In the genomic region with DNA sequence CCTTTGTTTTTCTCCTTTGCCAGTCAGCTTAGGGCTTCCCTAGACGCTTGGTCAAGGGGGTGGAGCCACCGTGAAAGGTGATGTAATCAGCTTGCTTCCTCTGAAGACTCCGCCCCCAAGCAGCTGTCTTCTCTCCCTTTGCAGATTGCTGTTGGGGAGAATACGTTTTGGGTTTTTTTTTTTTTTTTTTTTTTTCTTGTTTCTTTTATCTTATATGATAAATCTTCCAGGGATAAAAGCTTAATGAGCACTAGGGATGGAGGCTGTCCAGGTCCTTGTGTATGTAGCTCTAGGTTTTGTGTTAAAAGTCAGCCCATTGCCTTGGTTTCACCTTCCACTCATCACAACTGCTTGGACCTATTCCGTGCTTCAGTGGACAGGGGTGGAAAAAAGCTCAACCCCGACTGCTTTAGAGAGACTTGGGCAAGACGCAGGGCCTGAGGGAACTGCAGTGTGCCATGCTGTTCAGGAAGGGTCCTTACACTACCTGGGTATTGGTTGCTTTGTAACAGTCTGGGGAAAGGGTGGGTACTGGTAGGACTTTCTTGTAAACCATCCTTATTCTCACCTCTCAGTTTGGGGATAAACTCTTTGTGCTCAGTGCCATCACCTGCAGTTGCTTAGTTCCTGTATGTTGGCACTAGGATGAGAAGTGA, we compare ENCODE assay signal across 8 mouse cellular contexts. TPM values are rescaled to one million over a fixed set of nuclear protein-coding genes. Genes with fewer than 3 reads are reported as not detected.
A peak's percentile ranks its signal among the peaks of the same experiment; 100 is the strongest.
DNase-seq lines count a peak whose midpoint lies in the region; ATAC-seq lines count a peak whose summit lies in the region.

No protein-coding gene starts in this region.

- peak overlapping the region; percentile 97 for H3K9ac ChIP-seq in heart, embryonic 14.5 days (ENCODE audit: low read length)
- H3K9ac ChIP-seq in liver, embryonic 13.5 days: peak overlapping the region; percentile 98
- H3K9ac ChIP-seq in stomach, embryonic 16.5 days (ENCODE audit: low read length): peak overlapping the region; percentile 82

- no peaks in the 10 kb centered on the region; the same call in 1 of the 2 replicates for H3K4me1 ChIP-seq in brown adipose tissue, adult 24 weeks (ENCODE audit: control insufficient read depth, insufficient read depth, insufficient read length, low read length)
- H3K4me1 ChIP-seq in heart, embryonic 14.5 days (ENCODE audit: control insufficient read depth in 2 of 2, insufficient read depth in 2 of 2, low read length in 2 of 2): peaks cover 6 to 36% of the 10 kb centered on the region in 2 experiments
- peaks cover 67% of the 10 kb centered on the region for H3K4me1 ChIP-seq in liver, embryonic 13.5 days (replicated peaks)
- H3K4me1 ChIP-seq in stomach, embryonic 16.5 days (ENCODE audit: control insufficient read depth, insufficient read depth, low read length): peaks cover 26% of the 10 kb centered on the region

- H3K27ac ChIP-seq in brown adipose tissue, adult 24 weeks (replicated peaks; ENCODE audit: low read depth, low read length): peak overlapping the region; percentile 57
- H3K27ac ChIP-seq in heart, embryonic 14.5 days (replicated peaks in 1 of 2; ENCODE audit: control insufficient read depth in 1 of 2, insufficient read depth in 1 of 2, low read depth in 2 of 2, low read length in 2 of 2): peak overlapping the region; percentile 96 to 100
- H3K27ac ChIP-seq in liver, embryonic 13.5 days: peak overlapping the region; percentile 97
- H3K27ac ChIP-seq in stomach, embryonic 16.5 days (ENCODE audit: low read length): peak overlapping the region; percentile 99

- peak overlapping the region; percentile 88 for H3K4me2 ChIP-seq in heart, embryonic 14.5 days (ENCODE audit: low read length)
- H3K4me2 ChIP-seq in liver, embryonic 13.5 days: peak overlapping the region; percentile 81
- peak overlapping the region; percentile 87 for H3K4me2 ChIP-seq in stomach, embryonic 16.5 days (ENCODE audit: low read depth, low read length)

- H3K4me3 ChIP-seq in brown adipose tissue, adult 24 weeks (ENCODE audit: insufficient read depth, low read depth, low read length): peak overlapping the region; percentile 89
- peak overlapping the region; percentile 66 to 75 for H3K4me3 ChIP-seq in heart, embryonic 14.5 days (ENCODE audit: control insufficient read depth in 1 of 2, insufficient read depth in 1 of 2, low read depth in 1 of 2, low read length in 2 of 2)
- peak overlapping the region; percentile 92 for H3K4me3 ChIP-seq in liver, embryonic 13.5 days (replicated peaks)
- peak overlapping the region; percentile 82 for H3K4me3 ChIP-seq in stomach, embryonic 16.5 days (replicated peaks; ENCODE audit: low read length)

- no peaks in the 10 kb centered on the region for H3K27me3 ChIP-seq in heart, embryonic 14.5 days (ENCODE audit: control insufficient read depth, insufficient read depth, low read length)
- no peaks in the 10 kb centered on the region for H3K27me3 ChIP-seq in liver, embryonic 13.5 days
- no peaks in the 10 kb centered on the region for H3K27me3 ChIP-seq in stomach, embryonic 16.5 days (ENCODE audit: control insufficient read depth, insufficient read depth, low read length)

- peak; percentile 97 for DNase-seq in CD4-positive, CD25-positive, alpha-beta regulatory T cell, adult 2 months (ENCODE audit: low read depth, low spot score)
- DNase-seq in fat pad, adult 2 months (ENCODE audit: extremely low read depth, low read depth, low spot score): peak; percentile 78
- peak; percentile 97 for DNase-seq in kidney, postnatal 14 days
- peak; percentile 95 for DNase-seq in liver, embryonic 13.5 days
- DNase-seq in neural tube, embryonic 10.5 days (ENCODE audit: extremely low spot score, low spot score): peak; percentile 87

- WGBS in heart, embryonic 14.5 days: 9% methylated on average over 7 of the region's 7 CpGs
- WGBS in liver, embryonic 13.5 days (ENCODE audit: insufficient replicate concordance): 6% methylated on average over 7 of the region's 7 CpGs
- WGBS in stomach, embryonic 16.5 days: 7% methylated on average over 7 of the region's 7 CpGs

- no peaks in the 10 kb centered on the region for H3K9me3 ChIP-seq in heart, embryonic 14.5 days (ENCODE audit: control insufficient read depth, low read length)
- H3K9me3 ChIP-seq in liver, embryonic 13.5 days (replicated peaks): no peaks in the 10 kb centered on the region
- no peaks in the 10 kb centered on the region for H3K9me3 ChIP-seq in stomach, embryonic 16.5 days (replicated peaks; ENCODE audit: control insufficient read depth, low read length)

- peak; percentile 28 for ATAC-seq in heart, embryonic 14.5 days (ENCODE audit: insufficient number of reproducible peaks, insufficient read depth, low FRiP score, low read depth)
- ATAC-seq in liver, embryonic 13.5 days (ENCODE audit: low read depth): peak; percentile 23
- peak; percentile 42 for ATAC-seq in stomach, embryonic 16.5 days (ENCODE audit: insufficient read depth, low FRiP score)

- peaks cover 24% of the 10 kb centered on the region for H3K36me3 ChIP-seq in heart, embryonic 14.5 days (ENCODE audit: control insufficient read depth, insufficient read depth, low read length)
- H3K36me3 ChIP-seq in liver, embryonic 13.5 days: peaks cover 53% of the 10 kb centered on the region
- peaks cover 11% of the 10 kb centered on the region; the same call in 1 of the 2 replicates for H3K36me3 ChIP-seq in stomach, embryonic 16.5 days (ENCODE audit: control insufficient read depth, insufficient read depth, low read length)

RNA-seq across cellular contexts. Expression of a gene that starts 3.0 kb away (rescaled TPM):
- 13.4 and 49.3 TPM in 2 replicates for polyA plus RNA-seq in brown adipose tissue, adult 24 weeks (2012; ENCODE audit: insufficient read depth, insufficient read length, missing spikeins)
- polyA plus RNA-seq in heart, embryonic 14.5 days (2014; fragmentation: Nextera tagmentation; extraction: Ambion mirVana): 21.8 and 23.6 TPM in 2 replicates
- 19.4 and 27.5 TPM in 2 replicates for polyA plus RNA-seq in liver, embryonic 13.5 days (2015; fragmentation: Nextera tagmentation; extraction: Ambion mirVana)
- 33.1 and 34.3 TPM in 2 replicates for polyA plus RNA-seq in stomach, embryonic 16.5 days (2015; fragmentation: Nextera tagmentation; extraction: Ambion mirVana)

RNA-seq across cellular contexts. Expression of a gene that starts 3.0 kb away (rescaled TPM):
- 111 and 132 TPM in 2 replicates for polyA plus RNA-seq in brown adipose tissue, adult 24 weeks (2012; ENCODE audit: insufficient read depth, insufficient read length, missing spikeins)
- 65.8 and 67.0 TPM in 2 replicates for polyA plus RNA-seq in heart, embryonic 14.5 days (2014; fragmentation: Nextera tagmentation; extraction: Ambion mirVana)
- 105 and 106 TPM in 2 replicates for polyA plus RNA-seq in liver, embryonic 13.5 days (2015; fragmentation: Nextera tagmentation; extraction: Ambion mirVana)
- polyA plus RNA-seq in stomach, embryonic 16.5 days (2015; fragmentation: Nextera tagmentation; extraction: Ambion mirVana): 83.2 and 87.3 TPM in 2 replicates

RNA-seq across cellular contexts. Expression of a gene that starts 9.3 kb away (rescaled TPM):
- 19.1 and 42.2 TPM in 2 replicates for polyA plus RNA-seq in brown adipose tissue, adult 24 weeks (2012; ENCODE audit: insufficient read depth, insufficient read length, missing spikeins)
- polyA plus RNA-seq in heart, embryonic 14.5 days (2014; fragmentation: Nextera tagmentation; extraction: Ambion mirVana): 52.5 and 53.1 TPM in 2 replicates
- 9.3 and 9.9 TPM in 2 replicates for polyA plus RNA-seq in liver, embryonic 13.5 days (2015; fragmentation: Nextera tagmentation; extraction: Ambion mirVana)
- 50.8 and 51.9 TPM in 2 replicates for polyA plus RNA-seq in stomach, embryonic 16.5 days (2015; fragmentation: Nextera tagmentation; extraction: Ambion mirVana)

RNA-seq across cellular contexts. Expression of a gene that starts 22.0 kb away (rescaled TPM):
- polyA plus RNA-seq in brown adipose tissue, adult 24 weeks (2012; ENCODE audit: insufficient read depth, insufficient read length, missing spikeins): 125 and 142 TPM in 2 replicates
- 28.7 and 28.9 TPM in 2 replicates for polyA plus RNA-seq in heart, embryonic 14.5 days (2014; fragmentation: Nextera tagmentation; extraction: Ambion mirVana)
- polyA plus RNA-seq in liver, embryonic 13.5 days (2015; fragmentation: Nextera tagmentation; extraction: Ambion mirVana): 14.3 and 15.1 TPM in 2 replicates
- 19.1 and 22.9 TPM in 2 replicates for polyA plus RNA-seq in stomach, embryonic 16.5 days (2015; fragmentation: Nextera tagmentation; extraction: Ambion mirVana)

RNA-seq across cellular contexts. Expression of a gene that starts 39.6 kb away (rescaled TPM):
- 17.0 and 26.4 TPM in 2 replicates for polyA plus RNA-seq in brown adipose tissue, adult 24 weeks (2012; ENCODE audit: insufficient read depth, insufficient read length, missing spikeins)
- 18.6 and 22.0 TPM in 2 replicates for polyA plus RNA-seq in heart, embryonic 14.5 days (2014; fragmentation: Nextera tagmentation; extraction: Ambion mirVana)
- polyA plus RNA-seq in liver, embryonic 13.5 days (2015; fragmentation: Nextera tagmentation; extraction: Ambion mirVana): 35.2 and 40.3 TPM in 2 replicates
- 33.8 and 44.1 TPM in 2 replicates for polyA plus RNA-seq in stomach, embryonic 16.5 days (2015; fragmentation: Nextera tagmentation; extraction: Ambion mirVana)

Comparison
In these comparisons a context has a peak if more than half of its experiments do, and no peak if none do; other contexts are left out.
1. Peak in every context shown above with its lines: DNase-seq, ATAC-seq, H3K4me3 ChIP-seq and H3K27ac ChIP-seq.